Mouse (Mus musculus) CH12.LX (cell line): Measurements from ENCODE around the gene Sectm1b.
A peak's percentile ranks its signal among the peaks of the same experiment; 100 is the strongest.

Experiments used
- BHLHE40 ChIP-seq: IDR thresholded peaks from 2 replicates; pipeline ENCODE4 v1.6.1; 2011; ENCODE audit warnings: mild to moderate bottlenecking, low read depth, low read length, improper control_type of control experiment
- IRF4 ChIP-seq: IDR thresholded peaks from 2 replicates; pipeline ENCODE4 v1.6.1; 2014; ENCODE audit warnings: low read depth, mild to moderate bottlenecking, inconsistent platforms, low read length, improper control_type of control experiment
- MAFK ChIP-seq: IDR thresholded peaks from 2 replicates; pipeline ENCODE4 v1.6.1; 2011; ENCODE audit warnings: low read length, improper control_type of control experiment; ENCODE audit not compliant: insufficient replicate concordance
- MXI1 ChIP-seq: IDR thresholded peaks from 2 replicates; pipeline ENCODE4 v1.6.1; 2011; ENCODE audit warnings: mild to moderate bottlenecking, low read depth, low read length, improper control_type of control experiment
- USF1 ChIP-seq: IDR thresholded peaks from 2 replicates; pipeline ENCODE4 v1.6.1; 2014; ENCODE audit warnings: low read depth, mild to moderate bottlenecking, inconsistent platforms, low read length, improper control_type of control experiment

DNA sequence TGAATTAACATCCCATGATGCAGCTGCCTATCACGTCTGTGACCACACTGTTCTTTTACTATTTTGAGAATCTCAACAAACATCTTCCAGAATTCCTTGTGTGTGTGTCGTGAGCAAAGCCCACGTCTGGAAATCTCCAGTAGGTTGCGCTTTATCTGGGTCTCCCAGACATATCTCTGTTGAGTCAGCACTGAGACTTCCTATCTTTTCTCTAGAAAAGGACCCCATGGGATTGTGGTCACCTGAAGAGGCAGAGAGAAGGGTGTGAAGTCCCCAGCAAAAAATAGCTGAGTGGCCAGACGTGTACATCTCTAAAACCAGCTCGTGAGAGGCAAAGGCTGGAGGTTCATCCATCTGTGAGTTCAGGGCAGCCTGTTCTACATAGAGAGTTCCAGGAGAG lies 39.2 kb downstream of the Sectm1b start:
- no peak for TF ChIP-seq USF1
- TF ChIP-seq BHLHE40, result peak; percentile 55
- TF ChIP-seq MXI1, result no peak
- TF ChIP-seq MAFK, result no peak
- no peak for TF ChIP-seq IRF4
